Mouse (Mus musculus) embryonic facial prominence, embryonic 14.5 days (tissue): ENCODE data around the gene Agap1. TPM values are rescaled to one million over a fixed set of nuclear protein-coding genes. Genes with fewer than 3 reads are reported as not detected.

ENCODE experiments used
- ATAC-seq: fragments of 200-750 bp; cut with Nextera tagmentation; 2 replicates; pipeline ENCODE4 v1.8.0; 2017; ENCODE audit warnings: low read depth, moderate number of reproducible peaks, moderate TSS enrichment
- DNase-seq: peaks from one replicate; pipeline ENCODE4 v3.0.0-alpha.2; 2015; ENCODE audit warnings: low spot score
- H3K27ac ChIP-seq: fragments of 300-500 bp; sonication (generic); replicated peaks from 2 replicates; pipeline ENCODE4 v1.5.1; 2014; ENCODE audit warnings: low read depth, mild to moderate bottlenecking, low read length, moderate library complexity
- H3K27me3 ChIP-seq: fragments of 300-500 bp; sonication (generic); replicated peaks from 2 replicates; pipeline ENCODE4 v1.6.1; 2014; ENCODE audit warnings: low read length; ENCODE audit not compliant: control insufficient read depth, insufficient read depth
- H3K36me3 ChIP-seq: fragments of 300-500 bp; sonication (generic); 2 replicates; pipeline ENCODE4 v1.6.1; 2014; ENCODE audit warnings: low read length, mixed read lengths; ENCODE audit not compliant: control insufficient read depth, insufficient read depth
- H3K4me1 ChIP-seq: fragments of 300-500 bp; sonication (generic); 2 replicates; pipeline ENCODE4 v1.6.1; 2014; ENCODE audit warnings: antibody characterized with exemption, low read length; ENCODE audit not compliant: control insufficient read depth, insufficient read depth
- H3K4me2 ChIP-seq: fragments of 300-500 bp; sonication (generic); 2 replicates; pipeline ENCODE4 v1.6.1; 2014; ENCODE audit warnings: low read depth, mild to moderate bottlenecking, low read length, moderate library complexity, mixed read lengths
- H3K4me3 ChIP-seq: fragments of 300-500 bp; sonication (generic); 2 replicates; pipeline ENCODE4 v1.5.1; 2014; ENCODE audit warnings: low read depth, mild to moderate bottlenecking, low read length
- H3K9ac ChIP-seq: fragments of 300-500 bp; sonication (generic); 2 replicates; pipeline ENCODE4 v1.6.1; 2014; ENCODE audit warnings: low read depth, mild to moderate bottlenecking, low read length, moderate library complexity, mixed read lengths
- H3K9me3 ChIP-seq: fragments of 300-500 bp; sonication (generic); 2 replicates; pipeline ENCODE4 v1.6.1; 2016; ENCODE audit warnings: low read length; ENCODE audit not compliant: control insufficient read depth
- WGBS: fragments of 180-500 bp; shearing (Covaris S2); extraction: QIAGEN DNeasy Blood & Tissue Kit; methylation state at CpG from one replicate; pipeline ENCODE4 v1.1.7; 2014; 5-methylcytosine and 5-hydroxymethylcytosine counted together
- polyA plus RNA-seq: library from polyadenylated mRNA; unstranded; fragments of >200 nt; fragmentation: Nextera tagmentation; extraction: Ambion mirVana; gene quantifications from 2 replicates; pipeline ENCODE4 v1.2.1, GENCODE M21; 2014

Gene Agap1
- polyA plus RNA-seq, 1 experiment from 2014 or later, result 19.9 TPM

DNA sequence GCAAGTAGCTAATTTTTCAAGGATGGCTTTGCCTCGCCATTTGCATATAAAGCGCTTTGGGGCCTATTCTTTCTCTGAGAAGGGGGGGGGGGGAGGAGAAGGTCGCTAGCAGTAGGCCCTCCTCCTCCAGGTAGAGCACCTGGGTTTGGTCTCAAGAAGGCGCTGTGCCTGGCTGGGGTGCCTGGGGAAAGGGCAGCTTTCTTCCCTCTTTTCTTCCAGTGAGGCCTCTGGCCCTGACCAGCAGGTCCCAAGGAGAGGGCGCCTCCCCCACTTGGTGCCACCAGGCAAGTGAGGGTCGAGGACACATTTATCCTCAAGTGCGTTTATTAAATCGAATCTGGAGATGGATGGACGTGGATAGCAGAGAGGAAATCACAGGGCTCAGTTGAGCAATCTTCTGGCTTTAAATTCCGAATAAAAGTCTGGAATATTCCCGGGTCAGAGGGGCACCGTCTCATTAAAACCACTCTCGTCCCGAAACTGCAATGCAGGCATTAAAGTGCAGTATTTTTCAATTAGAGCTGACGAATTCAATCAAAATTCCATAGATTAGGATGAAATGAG, 486.4 kb downstream of the Agap1 start:
- Histone ChIP-seq H3K27me3 (peaks cover 94% of the 10 kb centered on the region), H3K9ac (no peak overlapping the region)

DNA sequence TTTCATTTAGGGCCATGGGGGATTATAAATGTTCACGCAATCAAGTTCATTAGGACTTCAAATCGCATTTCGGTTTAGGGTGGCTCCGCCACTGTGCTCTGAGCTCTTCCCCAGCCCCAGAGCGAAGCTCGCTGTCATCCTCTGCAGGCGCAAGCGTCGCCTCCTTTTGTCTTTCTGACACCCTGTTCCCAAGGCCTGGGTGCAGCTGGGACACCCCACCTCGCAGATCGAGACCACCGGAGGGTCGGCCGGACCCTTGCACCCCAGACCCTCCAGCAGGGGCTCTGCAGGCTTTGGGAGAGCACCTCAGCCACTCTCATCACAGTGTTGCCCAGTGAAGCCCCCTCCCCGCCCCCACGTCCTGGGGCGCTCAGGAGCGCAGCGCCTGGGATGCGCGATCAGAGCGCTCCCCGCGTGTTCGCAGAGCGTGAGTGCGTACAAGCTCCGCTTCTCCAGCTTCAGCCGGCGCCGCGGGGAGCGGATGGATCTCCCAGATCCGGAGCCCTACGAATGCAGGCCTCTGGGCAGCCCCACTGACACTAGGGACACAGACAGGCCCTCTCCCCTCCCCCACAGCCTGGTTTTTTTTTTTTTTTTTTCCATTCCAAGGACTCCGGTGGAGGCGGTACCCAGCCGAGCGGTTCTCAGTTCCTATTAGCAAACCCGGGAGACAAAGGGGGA, 487.2 kb downstream of the Agap1 start:
- Histone ChIP-seq H3K4me1 (peaks cover 6% of the 10 kb centered on the region; the same call in 1 of the 2 replicates), H3K27ac (no peak overlapping the region), H3K4me2 (peak overlapping the region; percentile 49), H3K36me3 (no peaks in the 10 kb centered on the region), H3K9ac (peak overlapping the region; percentile 19; the same call in 1 of the 2 replicates), H3K9me3 (no peaks in the 10 kb centered on the region), H3K27me3 (peaks cover 88% of the 10 kb centered on the region), H3K4me3 (peak overlapping the region; percentile 32)
- DNase-seq (no peak), ATAC-seq (peak; percentile 42)
- WGBS, result under 1% methylated on average over 32 of the region's 40 CpGs

More for the DNA sequence above, 486.4 kb downstream of the Agap1 start:
- DNase-seq, result no peak
- Histone ChIP-seq H3K36me3 (no peaks in the 10 kb centered on the region), H3K9me3 (no peaks in the 10 kb centered on the region), H3K4me2 (no peak overlapping the region; the same call in 1 of the 2 replicates), H3K4me3 (no peak overlapping the region), H3K27ac (no peak overlapping the region), H3K4me1 (peaks cover 6% of the 10 kb centered on the region; the same call in 1 of the 2 replicates)
- no peak for ATAC-seq
- 10% methylated on average over 15 of the region's 15 CpGs for WGBS

DNA sequence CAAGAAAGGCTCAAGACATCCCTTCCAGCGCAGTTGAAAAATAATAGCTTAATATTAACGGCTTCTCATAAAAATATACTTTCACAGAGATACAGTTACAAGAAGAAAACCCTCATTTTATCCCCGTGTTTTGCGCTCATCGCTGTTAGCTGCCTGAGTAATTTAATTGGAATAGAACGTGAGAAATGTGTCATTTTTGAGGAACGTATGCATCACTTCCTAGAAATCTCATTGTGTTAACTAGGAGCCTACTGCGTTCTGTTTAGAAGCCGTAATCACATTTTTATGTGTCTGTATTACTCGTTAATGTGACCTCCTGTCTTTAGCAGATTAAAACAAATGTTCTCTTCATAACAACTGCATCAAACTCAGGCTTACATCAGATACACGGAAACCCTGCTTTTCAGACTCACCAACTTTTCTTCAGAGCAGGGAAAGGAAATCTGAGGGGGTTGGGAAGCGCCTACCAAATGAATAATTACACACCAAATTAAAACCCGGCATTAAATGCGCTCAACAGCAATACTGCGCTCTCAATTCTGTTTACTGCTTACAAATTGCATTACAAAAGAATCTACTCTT, 487.9 kb downstream of the Agap1 start:
- ATAC-seq (no peak), DNase-seq (no peak)
- peaks cover 6% of the 10 kb centered on the region; the same call in 1 of the 2 replicates for H3K4me1 ChIP-seq
- no peak overlapping the region for H3K27ac ChIP-seq
- 0 out of 2 replicates have a peak overlapping the region, but pooled peaks have one; percentile 19 for H3K9ac ChIP-seq
- H3K36me3 ChIP-seq, result no peaks in the 10 kb centered on the region
- WGBS, result 3% methylated on average over 15 of the region's 15 CpGs
- peak overlapping the region; percentile 49 for H3K4me2 ChIP-seq
- H3K9me3 ChIP-seq, result no peaks in the 10 kb centered on the region
- H3K4me3 ChIP-seq, result peak overlapping the region; percentile 32
- peaks cover 82% of the 10 kb centered on the region for H3K27me3 ChIP-seq

DNA sequence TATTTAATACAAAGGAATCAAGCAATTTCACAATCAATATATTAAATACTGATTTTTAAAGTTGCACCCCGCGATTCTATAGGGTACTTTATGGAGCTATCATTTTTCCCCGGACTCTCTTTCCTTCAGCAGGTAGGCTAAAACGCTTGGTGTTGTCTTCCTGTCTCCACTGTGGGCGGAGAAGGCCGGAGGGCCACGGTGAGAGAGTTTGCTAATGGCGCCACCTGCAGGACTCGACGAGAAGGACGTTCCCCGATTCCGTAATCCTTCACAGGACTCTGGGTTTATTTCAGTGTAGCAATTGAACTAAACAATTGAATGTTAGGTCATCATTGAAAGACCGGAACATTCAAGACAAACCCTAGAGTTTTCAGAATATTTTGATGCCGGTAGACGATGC, 488.6 kb downstream of the Agap1 start:
- Histone ChIP-seq H3K27ac (no peak overlapping the region), H3K27me3 (peaks cover 80% of the 10 kb centered on the region), H3K9ac (no peak overlapping the region), H3K36me3 (no peaks in the 10 kb centered on the region), H3K4me3 (no peak overlapping the region), H3K4me2 (no peak overlapping the region; the same call in 1 of the 2 replicates), H3K4me1 (peaks cover 6% of the 10 kb centered on the region; the same call in 1 of the 2 replicates), H3K9me3 (no peaks in the 10 kb centered on the region)
- WGBS, result 3% methylated on average over 16 of the region's 16 CpGs
- ATAC-seq (peak; percentile 48; the same call in 1 of the 2 replicates), DNase-seq (peak; percentile 79)
